Mouse (Mus musculus): ENCODE results near the gene Serpinb6b. TPM values are rescaled to one million over a fixed set of nuclear protein-coding genes. Genes with fewer than 3 reads are reported as not detected.
"Not testable (repeated sequence)": the region's sequence is repeated elsewhere in the genome, so short reads cannot be mapped to it uniquely, and the experiment has no call there.

Gene Serpinb6b
- polyA plus RNA-seq, 1 experiment from 2014 or later, result 0.66 TPM

DNA sequence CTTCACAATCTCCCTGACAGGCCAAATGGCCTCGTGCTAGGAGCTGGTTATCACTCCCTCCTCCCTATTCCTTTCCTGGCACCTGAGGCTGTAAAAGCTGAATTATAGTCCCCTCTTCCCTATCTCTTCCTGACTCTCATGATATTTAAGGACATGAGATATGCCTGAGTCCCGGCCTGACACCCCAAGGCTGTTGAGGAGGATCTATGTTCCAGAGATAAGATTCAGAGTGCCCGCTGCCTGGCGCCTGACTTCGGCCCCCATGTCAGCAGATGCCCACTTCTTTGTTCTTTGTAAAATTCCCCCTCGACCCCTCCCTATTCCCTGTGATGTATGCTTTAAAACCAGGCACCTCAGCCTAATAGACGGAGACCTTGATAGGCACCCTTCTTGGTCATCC lies 6.5 kb upstream of the Serpinb6b start:
- H3K4me3 ChIP-seq; H3K4me1 ChIP-seq; H3K36me3 ChIP-seq; H3K9ac ChIP-seq (replicated peaks); H3K9me3 ChIP-seq; H3K27ac ChIP-seq (replicated peaks); H3K4me2 ChIP-seq (replicated peaks); H3K27me3 ChIP-seq; ATAC-seq (ENCODE audit: low FRiP score, low read depth): not testable (repeated sequence)
- WGBS, result 89% methylated on average over 7 of the region's 7 CpGs

GRCm38 (mm10) chr13:32963990-32964753 lies 837 bp upstream of the Serpinb6b start:
- Histone ChIP-seq H3K4me2 (replicated peaks) (no peak overlapping the region), H3K36me3 (no peaks in the 10 kb centered on the region), H3K4me1 (peaks cover 4% of the 10 kb centered on the region; the same call in 1 of the 2 replicates), H3K9me3 (no peaks in the 10 kb centered on the region), H3K27me3 (no peaks in the 10 kb centered on the region), H3K27ac (replicated peaks) (no peak overlapping the region), H3K4me3 (no peak overlapping the region), H3K9ac (replicated peaks) (no peak overlapping the region)
- ATAC-seq (ENCODE audit: low FRiP score, low read depth), result no peak
- 87% methylated on average over 9 of the region's 9 CpGs for WGBS

DNA sequence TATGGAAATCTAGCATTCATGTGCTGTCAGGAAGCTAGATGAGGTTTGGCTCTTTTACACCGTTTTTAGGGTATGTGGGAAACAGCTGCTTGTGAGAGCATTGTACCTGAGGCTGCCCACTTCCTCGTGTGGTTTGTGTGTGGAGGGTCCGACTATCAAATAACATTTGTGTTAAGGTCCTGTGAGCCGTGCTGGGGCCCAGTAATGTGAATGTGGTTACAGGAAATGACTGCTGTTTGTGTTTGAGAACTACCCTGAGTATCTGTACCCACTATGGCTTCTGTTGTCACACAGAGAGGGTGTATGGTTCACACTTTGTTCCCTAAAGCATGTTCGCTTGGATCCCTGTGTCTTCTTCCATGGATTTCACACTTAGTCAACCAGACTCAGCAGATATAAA lies 1.1 kb downstream of the Serpinb6b start:
- Histone ChIP-seq H3K4me2 (replicated peaks) (no peak overlapping the region), H3K27me3 (no peaks in the 10 kb centered on the region), H3K9ac (replicated peaks) (no peak overlapping the region), H3K9me3 (no peaks in the 10 kb centered on the region), H3K36me3 (no peaks in the 10 kb centered on the region), H3K27ac (replicated peaks) (no peak overlapping the region), H3K4me3 (no peak overlapping the region), H3K4me1 (peaks cover 4% of the 10 kb centered on the region; the same call in 1 of the 2 replicates)
- WGBS, result 81% methylated on average over 5 of the region's 5 CpGs
- ATAC-seq (ENCODE audit: low FRiP score, low read depth), result no peak

- peaks cover 4% of the 10 kb centered on the region; the same call in 1 of the 2 replicates for H3K4me1 ChIP-seq
- no peaks in the 10 kb centered on the region for H3K36me3 ChIP-seq
- no peaks in the 10 kb centered on the region for H3K9me3 ChIP-seq
- no peak overlapping the region for H3K9ac ChIP-seq (replicated peaks)
- no peak overlapping the region for H3K4me2 ChIP-seq (replicated peaks)
- ATAC-seq (ENCODE audit: low FRiP score, low read depth), result no peak
- no peaks in the 10 kb centered on the region for H3K27me3 ChIP-seq
- H3K27ac ChIP-seq (replicated peaks), result no peak overlapping the region
- no peak overlapping the region for H3K4me3 ChIP-seq
Observed at GRCm38 (mm10) chr13:32967233-32967632, 2.2 kb downstream of the Serpinb6b start.

DNA sequence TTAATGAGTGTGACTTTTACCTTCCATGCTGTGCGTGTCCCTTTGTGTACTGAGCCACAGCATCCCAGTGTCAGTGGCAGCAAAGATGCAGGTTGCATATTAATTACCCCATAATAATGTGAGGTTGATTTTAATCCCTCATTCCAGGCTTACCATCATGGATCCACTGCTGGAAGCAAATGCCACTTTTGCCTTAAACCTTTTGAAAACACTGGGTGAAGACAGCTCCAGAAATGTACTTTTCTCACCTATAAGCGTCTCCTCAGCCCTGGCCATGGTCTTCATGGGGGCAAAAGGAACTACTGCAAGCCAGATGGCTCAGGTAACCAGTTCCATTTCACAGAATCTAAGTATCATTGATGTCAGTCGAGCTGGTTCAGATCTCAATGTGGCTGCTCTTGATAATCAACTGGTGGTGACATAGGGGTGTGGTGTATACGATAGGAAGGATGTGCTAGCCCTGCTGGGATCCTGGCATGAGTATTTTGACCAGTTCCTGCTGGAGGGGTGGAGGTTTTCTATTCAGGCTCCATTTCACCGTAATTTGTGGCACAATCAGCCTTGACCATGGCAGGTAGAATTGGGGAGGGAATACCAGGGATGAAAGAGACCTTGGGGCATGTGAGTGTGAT lies 3.5 kb downstream of the Serpinb6b start:
- no peak for ATAC-seq (ENCODE audit: low FRiP score, low read depth)
- H3K4me2 ChIP-seq (replicated peaks), result no peak overlapping the region
- H3K27ac ChIP-seq (replicated peaks), result no peak overlapping the region
- H3K36me3 ChIP-seq, result no peaks in the 10 kb centered on the region
- H3K4me3 ChIP-seq, result no peak overlapping the region
- peaks cover 4% of the 10 kb centered on the region; the same call in 1 of the 2 replicates for H3K4me1 ChIP-seq
- H3K9ac ChIP-seq (replicated peaks), result no peak overlapping the region
- WGBS, result 77% methylated on average over 5 of the region's 5 CpGs
- H3K9me3 ChIP-seq, result no peaks in the 10 kb centered on the region
- no peaks in the 10 kb centered on the region for H3K27me3 ChIP-seq

DNA sequence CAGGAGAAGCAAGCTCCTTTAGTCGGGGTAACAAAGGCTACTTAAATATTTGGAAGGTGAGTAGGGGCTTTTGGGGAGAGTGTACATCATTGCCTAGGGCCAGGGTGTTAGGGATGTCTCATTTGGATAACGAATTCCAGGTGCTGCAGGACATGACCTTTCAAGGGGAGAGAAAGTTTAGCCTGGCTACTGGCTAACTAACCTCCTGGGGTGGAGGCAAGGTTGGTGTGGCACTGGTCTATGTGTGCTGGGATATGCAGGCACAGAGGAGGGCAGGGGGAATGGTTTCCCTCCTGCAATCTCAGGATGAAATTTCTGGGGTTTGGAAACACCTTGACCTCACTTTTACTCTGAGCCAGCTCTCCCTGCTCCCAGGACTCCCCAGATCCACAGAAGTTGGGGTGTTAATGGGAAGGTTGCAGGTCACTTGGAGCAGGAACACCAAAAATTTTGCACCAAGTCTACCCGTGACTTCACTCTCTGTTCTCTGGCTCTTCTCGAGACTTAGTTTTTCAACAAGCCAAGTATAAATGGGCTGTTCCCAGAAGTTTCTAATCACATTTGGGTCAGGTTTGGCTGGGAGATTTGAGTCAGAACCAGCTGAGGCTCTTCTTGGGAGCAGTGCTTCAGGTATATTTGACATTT lies 4.1 kb downstream of the Serpinb6b start:
- Histone ChIP-seq H3K36me3 (no peaks in the 10 kb centered on the region), H3K27me3 (no peaks in the 10 kb centered on the region), H3K9ac (replicated peaks) (no peak overlapping the region), H3K4me1 (peaks cover 4% of the 10 kb centered on the region; the same call in 1 of the 2 replicates), H3K4me3 (no peak overlapping the region), H3K9me3 (no peaks in the 10 kb centered on the region), H3K27ac (replicated peaks) (no peak overlapping the region), H3K4me2 (replicated peaks) (no peak overlapping the region)
- 75% methylated on average over 4 of the region's 4 CpGs for WGBS
- no peak for ATAC-seq (ENCODE audit: low FRiP score, low read depth)

- WGBS, result 89% methylated on average over 1 of the region's 1 CpGs
- Histone ChIP-seq H3K4me2 (replicated peaks) (no peak overlapping the region), H3K27me3 (no peaks in the 10 kb centered on the region), H3K9me3 (no peaks in the 10 kb centered on the region), H3K27ac (replicated peaks) (no peak overlapping the region), H3K4me3 (no peak overlapping the region), H3K9ac (replicated peaks) (no peak overlapping the region), H3K4me1 (peaks cover 4% of the 10 kb centered on the region; the same call in 1 of the 2 replicates), H3K36me3 (no peaks in the 10 kb centered on the region)
- no peak for ATAC-seq (ENCODE audit: low FRiP score, low read depth)
Observed at GRCm38 (mm10) chr13:32969641-32970040, 4.6 kb downstream of the Serpinb6b start.

DNA sequence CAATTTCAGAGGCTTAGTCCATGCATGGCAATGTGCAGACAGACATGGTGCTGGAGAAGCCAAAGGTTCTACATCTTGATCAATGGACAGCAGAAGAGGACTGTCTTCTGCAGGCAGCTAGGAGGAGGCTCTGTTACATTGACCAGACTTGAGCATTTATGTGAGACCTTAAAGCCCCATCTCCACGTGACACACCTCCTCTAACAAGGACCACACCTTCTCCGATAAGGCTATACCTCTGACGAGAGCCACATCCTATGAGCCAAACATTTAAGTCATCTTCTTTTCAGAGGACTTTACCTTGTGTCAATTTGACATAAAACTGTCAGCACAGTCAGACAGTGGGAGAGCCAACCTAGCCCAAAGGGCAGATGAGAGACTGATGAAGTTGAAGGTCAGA lies 5.8 kb downstream of the Serpinb6b start:
- Histone ChIP-seq H3K9me3 (no peaks in the 10 kb centered on the region), H3K27ac (replicated peaks) (no peak overlapping the region), H3K4me3 (no peak overlapping the region), H3K4me1 (no peaks in the 10 kb centered on the region), H3K36me3 (no peaks in the 10 kb centered on the region), H3K9ac (replicated peaks) (no peak overlapping the region), H3K27me3 (no peaks in the 10 kb centered on the region), H3K4me2 (replicated peaks) (no peak overlapping the region)
- ATAC-seq (ENCODE audit: low FRiP score, low read depth), result no peak
- 90% methylated on average over 3 of the region's 3 CpGs for WGBS

DNA sequence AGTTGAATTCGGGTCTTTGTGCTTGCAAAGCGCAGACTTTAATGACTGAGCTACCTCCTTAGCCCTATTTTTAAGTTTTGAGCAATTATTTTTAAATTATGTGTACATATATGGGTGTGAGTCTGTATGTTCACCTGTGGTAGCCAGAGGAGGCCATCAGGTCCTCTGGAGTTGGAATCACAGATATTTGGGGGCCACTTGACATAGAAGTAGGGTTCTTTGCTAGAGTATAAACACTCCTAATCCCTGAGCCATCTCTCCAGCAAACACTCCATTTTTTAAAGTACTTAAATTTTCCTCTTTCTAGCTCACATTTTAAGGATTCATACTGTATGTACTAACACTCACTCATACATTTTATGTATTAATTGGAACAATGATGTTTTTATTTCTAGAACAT lies 9.3 kb downstream of the Serpinb6b start:
- WGBS, result 85% methylated on average over 2 of the region's 2 CpGs
- H3K36me3 ChIP-seq, result no peaks in the 10 kb centered on the region

GRCm38 (mm10) chr13:32974889-32975460 lies 10.0 kb downstream of the Serpinb6b start:
- Histone ChIP-seq H3K4me1 (no peaks in the 10 kb centered on the region), H3K9me3 (no peaks in the 10 kb centered on the region), H3K36me3 (no peaks in the 10 kb centered on the region), H3K4me2 (replicated peaks) (no peak overlapping the region), H3K27me3 (no peaks in the 10 kb centered on the region), H3K9ac (replicated peaks) (no peak overlapping the region), H3K27ac (replicated peaks) (no peak overlapping the region), H3K4me3 (no peak overlapping the region)
- ATAC-seq (ENCODE audit: low FRiP score, low read depth), result no peak
- WGBS, result 75% methylated on average over 3 of the region's 3 CpGs

More for the DNA sequence above, 9.3 kb downstream of the Serpinb6b start:
- no peak overlapping the region for H3K4me2 ChIP-seq (replicated peaks)
- no peaks in the 10 kb centered on the region for H3K27me3 ChIP-seq
- no peak overlapping the region for H3K27ac ChIP-seq (replicated peaks)
- no peak for ATAC-seq (ENCODE audit: low FRiP score, low read depth)
- no peak overlapping the region for H3K4me3 ChIP-seq
- H3K9ac ChIP-seq (replicated peaks), result no peak overlapping the region
- H3K9me3 ChIP-seq, result no peaks in the 10 kb centered on the region
- H3K4me1 ChIP-seq, result no peaks in the 10 kb centered on the region

DNA sequence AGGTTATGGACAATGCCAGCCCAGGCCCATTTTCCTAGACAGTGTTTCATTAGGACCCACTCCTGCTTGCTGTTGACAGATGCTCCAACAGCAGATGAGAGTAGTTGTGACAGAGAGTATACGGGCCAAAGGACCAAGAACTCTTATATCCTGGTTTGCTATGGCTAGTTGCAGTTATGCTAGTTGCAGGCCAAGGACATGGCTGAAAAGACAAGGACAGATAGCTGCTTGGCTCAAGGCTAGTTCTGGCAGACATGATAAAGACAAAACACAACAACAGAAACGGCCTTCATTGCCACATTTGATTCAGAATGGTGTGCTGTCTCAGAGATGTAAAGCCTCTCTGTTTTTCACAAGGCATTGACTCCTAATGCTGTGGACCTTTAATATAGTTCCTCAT lies 10.7 kb downstream of the Serpinb6b start:
- Histone ChIP-seq H3K27me3 (no peaks in the 10 kb centered on the region), H3K9me3 (no peaks in the 10 kb centered on the region), H3K27ac (replicated peaks) (no peak overlapping the region), H3K36me3 (no peaks in the 10 kb centered on the region), H3K4me1 (no peaks in the 10 kb centered on the region), H3K4me2 (replicated peaks) (no peak overlapping the region), H3K4me3 (no peak overlapping the region), H3K9ac (replicated peaks) (no peak overlapping the region)
- no peak for ATAC-seq (ENCODE audit: low FRiP score, low read depth)
- whole genome bisulfite sequencing, result 84% methylated on average over 2 of the region's 2 CpGs

- no peaks in the 10 kb centered on the region for H3K9me3 ChIP-seq
- H3K4me2 ChIP-seq (replicated peaks), result no peak overlapping the region
- H3K36me3 ChIP-seq, result no peaks in the 10 kb centered on the region
- no peaks in the 10 kb centered on the region for H3K4me1 ChIP-seq
- WGBS, result 77% methylated on average over 4 of the region's 4 CpGs
- no peaks in the 10 kb centered on the region for H3K27me3 ChIP-seq
- H3K4me3 ChIP-seq, result no peak overlapping the region
- ATAC-seq (ENCODE audit: low FRiP score, low read depth), result no peak
- no peak overlapping the region for H3K9ac ChIP-seq (replicated peaks)
- no peak overlapping the region for H3K27ac ChIP-seq (replicated peaks)
Observed at GRCm38 (mm10) chr13:32982556-32983042, 17.6 kb downstream of the Serpinb6b start.

Measured in midbrain, embryonic 12.5 days (tissue).